Mouse (Mus musculus) liver, postnatal 0 days (tissue): ENCODE measurements around the gene Rnf141. TPM values are rescaled to one million over a fixed set of nuclear protein-coding genes. Genes with fewer than 3 reads are reported as not detected.

Experiments used
- ATAC-seq: fragments of 200-750 bp; cut with Nextera tagmentation; 2 replicates; pipeline ENCODE4 v1.8.0; 2017; ENCODE audit warnings: mild to moderate bottlenecking, moderate library complexity
- DNase-seq: peaks from one replicate; pipeline ENCODE4 v3.0.0-alpha.2; 2016
- H3K27ac ChIP-seq: fragments of 300-500 bp; sonication (generic); 2 replicates; pipeline ENCODE4 v1.5.1; 2014; ENCODE audit warnings: antibody characterized with exemption, moderate library complexity, mild to moderate bottlenecking, low read depth
- H3K27me3 ChIP-seq: fragments of 300-500 bp; sonication (generic); 2 replicates; pipeline ENCODE4 v1.6.1; 2014; ENCODE audit warnings: low read length, control low read depth, mixed read lengths; ENCODE audit not compliant: insufficient read depth
- H3K36me3 ChIP-seq: fragments of 300-500 bp; sonication (generic); replicated peaks from 2 replicates; pipeline ENCODE4 v1.6.1; 2014; ENCODE audit warnings: mild to moderate bottlenecking, control low read depth, low read length, moderate library complexity, mixed read lengths; ENCODE audit not compliant: insufficient read depth
- H3K4me1 ChIP-seq: fragments of 300-500 bp; sonication (generic); 2 replicates; pipeline ENCODE4 v1.6.1; 2014; ENCODE audit warnings: antibody characterized with exemption, mild to moderate bottlenecking, control low read depth; ENCODE audit not compliant: insufficient read depth
- H3K4me2 ChIP-seq: fragments of 300-500 bp; sonication (generic); 2 replicates; pipeline ENCODE4 v1.6.1; 2014; ENCODE audit warnings: low read depth, mild to moderate bottlenecking, low read length, moderate library complexity, mixed read lengths
- H3K4me3 ChIP-seq: fragments of 300-500 bp; sonication (generic); 2 replicates; pipeline ENCODE4 v1.5.1; 2014; ENCODE audit warnings: low read depth, low read length
- H3K9ac ChIP-seq: fragments of 300-500 bp; sonication (generic); replicated peaks from 2 replicates; pipeline ENCODE4 v1.6.1; 2014; ENCODE audit warnings: mild to moderate bottlenecking, moderate library complexity
- H3K9me3 ChIP-seq: fragments of 300-500 bp; sonication (generic); 2 replicates; pipeline ENCODE4 v1.6.1; 2016; ENCODE audit warnings: mild to moderate bottlenecking, control low read depth, low read length, mixed read lengths
- CTCF ChIP-seq: sonication (generic); IDR thresholded peaks from 2 replicates; pipeline ENCODE4 v1.5.1; 2016; ENCODE audit warnings: antibody characterized with exemption, low read depth
- EP300 ChIP-seq: IDR thresholded peaks from 2 replicates; pipeline ENCODE4 v1.6.1; 2016; ENCODE audit warnings: antibody characterized with exemption, low read depth, mild to moderate bottlenecking
- WGBS: fragments of 180-500 bp; shearing (Covaris S2); extraction: QIAGEN DNeasy Blood & Tissue Kit; methylation state at CpG from one replicate; pipeline ENCODE4 v1.1.7; 2014; ENCODE audit not compliant: insufficient replicate concordance; 5-methylcytosine and 5-hydroxymethylcytosine counted together
- microRNA-seq: library from miRNA; unstranded; fragments of <30 nt; microRNA quantifications from one replicate; pipeline ENCODE4, GENCODE M21; 2016
- polyA plus RNA-seq: library from polyadenylated mRNA; unstranded; fragments of >200 nt; fragmentation: Nextera tagmentation; extraction: Ambion mirVana; gene quantifications from 2 replicates; pipeline ENCODE4 v1.2.1, GENCODE M21; 2015

Gene Rnf141
- polyA plus RNA-seq, 1 experiment from 2014 or later = 21.9 TPM

GRCm38 (mm10) chr7:110762605-110763180 is 81.6 kb downstream of the Rnf141 start:
- no peak overlapping the region for H3K27ac ChIP-seq
- TF ChIP-seq EP300 (no peak), CTCF (no peak)
- WGBS = 79% methylated on average over 5 of the region's 5 CpGs
- H3K4me2 ChIP-seq = no peak overlapping the region
- H3K4me1 ChIP-seq = no peaks in the 10 kb centered on the region
- ATAC-seq (no peak), DNase-seq (no peak)
- no peak overlapping the region for H3K9ac ChIP-seq
- H3K27me3 ChIP-seq = no peaks in the 10 kb centered on the region
- H3K4me3 ChIP-seq = no peak overlapping the region
- H3K9me3 ChIP-seq = no peaks in the 10 kb centered on the region
- no peaks in the 10 kb centered on the region for H3K36me3 ChIP-seq

GRCm38 (mm10) chr7:110756440-110756839 is 87.8 kb downstream of the Rnf141 start:
- no peak overlapping the region for H3K4me3 ChIP-seq
- no peak overlapping the region for H3K4me2 ChIP-seq
- H3K9me3 ChIP-seq = no peaks in the 10 kb centered on the region
- no peak for ATAC-seq
- no peak overlapping the region for H3K9ac ChIP-seq
- WGBS = 45% methylated on average over 2 of the region's 2 CpGs
- no peak for DNase-seq
- no peaks in the 10 kb centered on the region for H3K36me3 ChIP-seq
- 0 out of 2 replicates have a peak, but pooled peaks cover 2% of the 10 kb centered on the region for H3K4me1 ChIP-seq
- no peak for TF ChIP-seq EP300
- no peak for TF ChIP-seq CTCF
- no peaks in the 10 kb centered on the region for H3K27me3 ChIP-seq
- H3K27ac ChIP-seq = peak overlapping the region; percentile 11; the same call in 1 of the 2 replicates

- WGBS = 54% methylated on average over 5 of the region's 5 CpGs
Observed at GRCm38 (mm10) chr7:110753926-110754330, 90.3 kb downstream of the Rnf141 start.

GRCm38 (mm10) chr7:110753310-110753709 is 90.9 kb downstream of the Rnf141 start:
- no peak for ATAC-seq
- TF ChIP-seq EP300 (no peak), CTCF (no peak)
- DNase-seq = no peak
- H3K4me2 ChIP-seq = no peak overlapping the region
- 88% methylated on average over 1 of the region's 1 CpGs for WGBS
- 0 out of 2 replicates have a peak, but pooled peaks cover 2% of the 10 kb centered on the region for H3K4me1 ChIP-seq
- H3K27ac ChIP-seq = no peak overlapping the region
- H3K9ac ChIP-seq = no peak overlapping the region
- no peaks in the 10 kb centered on the region for H3K9me3 ChIP-seq
- H3K36me3 ChIP-seq = no peaks in the 10 kb centered on the region
- H3K27me3 ChIP-seq = no peaks in the 10 kb centered on the region
- no peak overlapping the region for H3K4me3 ChIP-seq

More at GRCm38 (mm10) chr7:110753926-110754330, 90.3 kb downstream of the Rnf141 start:
- Histone ChIP-seq H3K9me3 (no peaks in the 10 kb centered on the region), H3K27me3 (no peaks in the 10 kb centered on the region), H3K36me3 (no peaks in the 10 kb centered on the region), H3K4me3 (no peak overlapping the region), H3K9ac (no peak overlapping the region), H3K27ac (no peak overlapping the region), H3K4me2 (no peak overlapping the region), H3K4me1 (0 out of 2 replicates have a peak, but pooled peaks cover 2% of the 10 kb centered on the region)
- DNase-seq (no peak), ATAC-seq (no peak)
- TF ChIP-seq CTCF = no peak
- no peak for TF ChIP-seq EP300

GRCm38 (mm10) chr7:110751634-110752033 is 92.6 kb downstream of the Rnf141 start:
- H3K4me3 ChIP-seq = no peak overlapping the region
- H3K4me1 ChIP-seq = no peaks in the 10 kb centered on the region
- 75% methylated on average over 1 of the region's 1 CpGs for WGBS
- no peak for TF ChIP-seq EP300
- no peak for TF ChIP-seq CTCF
- no peak overlapping the region for H3K27ac ChIP-seq
- H3K9me3 ChIP-seq = no peaks in the 10 kb centered on the region
- H3K27me3 ChIP-seq = no peaks in the 10 kb centered on the region
- H3K4me2 ChIP-seq = no peak overlapping the region
- H3K36me3 ChIP-seq = no peaks in the 10 kb centered on the region
- ATAC-seq (no peak), DNase-seq (no peak)
- H3K9ac ChIP-seq = no peak overlapping the region

- Histone ChIP-seq H3K9ac (no peak overlapping the region), H3K9me3 (no peaks in the 10 kb centered on the region), H3K4me2 (no peak overlapping the region), H3K27ac (no peak overlapping the region), H3K4me1 (no peaks in the 10 kb centered on the region), H3K4me3 (no peak overlapping the region), H3K36me3 (no peaks in the 10 kb centered on the region), H3K27me3 (no peaks in the 10 kb centered on the region)
- 57% methylated on average over 4 of the region's 4 CpGs for WGBS
- DNase-seq = no peak
- no peak for TF ChIP-seq CTCF
- no peak for TF ChIP-seq EP300
- ATAC-seq = no peak
Observed at GRCm38 (mm10) chr7:110750834-110751233, 93.4 kb downstream of the Rnf141 start.

Small RNAs within 50 kb of the gene (microRNA-seq; reads per million reads assigned to microRNA genes)
- not detected for gene Gm47282

Other genes starting within 250 kb of the Rnf141 start
- 5.6 and 5.9 TPM in 2 replicates for gene Sbf2, start 229.5 kb downstream of the Rnf141 start, polyA plus RNA-seq
- gene Adm, start 216.8 kb downstream of the Rnf141 start, polyA plus RNA-seq = 3.4 and 3.7 TPM in 2 replicates
- gene Ampd3, start 76.3 kb downstream of the Rnf141 start, polyA plus RNA-seq = 12.3 and 16.6 TPM in 2 replicates
- gene Lyve1, start 18.8 kb upstream of the Rnf141 start, polyA plus RNA-seq = 37.4 and 45.7 TPM in 2 replicates
- gene Mrvi1, start 138.0 kb upstream of the Rnf141 start, polyA plus RNA-seq = 5.3 and 8.4 TPM in 2 replicates
- 15.2 and 16.8 TPM in 2 replicates for gene Ctr9, start 184.5 kb upstream of the Rnf141 start, polyA plus RNA-seq
- 182 and 200 TPM in 2 replicates for gene Eif4g2, start 238.6 kb upstream of the Rnf141 start, polyA plus RNA-seq